In genomic region chr3:102644276-102644940, GRCm38 (mm10) we compare ENCODE assay signal across 19 mouse cellular contexts.
A peak's percentile ranks its signal among the peaks of the same experiment; 100 is the strongest.
DNase-seq lines count a peak whose midpoint lies in the region; ATAC-seq lines count a peak whose summit lies in the region.
"Had no signal": no experiment of that assay in that cellular context is flagged by ENCODE, and none has a peak within 500 bp of the region (broad histone marks: within the 10 kb centered on the region; RNA-seq: fewer than 3 reads in every experiment).

No protein-coding gene starts in this region.

- peak; percentile 86 for ATAC-seq in forebrain, embryonic 15.5 days (replicated peaks)
- no peak for ATAC-seq in forebrain, embryonic 11.5 days (replicated peaks; ENCODE audit: low FRiP score)
- ATAC-seq in embryonic facial prominence, embryonic 14.5 days (ENCODE audit: low read depth), result no peak
- ATAC-seq: liver, postnatal 0 days; midbrain, embryonic 15.5 days had no signal

- H3K9ac ChIP-seq in forebrain, embryonic 15.5 days (replicated peaks), result no peak overlapping the region
- no peak overlapping the region for H3K9ac ChIP-seq in forebrain, embryonic 11.5 days (ENCODE audit: low read length)
- no peak overlapping the region for H3K9ac ChIP-seq in embryonic facial prominence, embryonic 14.5 days (ENCODE audit: low read depth, low read length)
- H3K9ac ChIP-seq: heart, embryonic 12.5 days; limb, embryonic 13.5 days; liver, postnatal 0 days; midbrain, embryonic 15.5 days; neural tube, embryonic 12.5 days had no signal

- no peaks in the 10 kb centered on the region for H3K27me3 ChIP-seq in forebrain, embryonic 15.5 days
- H3K27me3 ChIP-seq in forebrain, embryonic 11.5 days (ENCODE audit: control insufficient read depth, insufficient read depth, low read length), result no peaks in the 10 kb centered on the region
- no peaks in the 10 kb centered on the region for H3K27me3 ChIP-seq in embryonic facial prominence, embryonic 14.5 days (replicated peaks; ENCODE audit: control insufficient read depth, insufficient read depth, low read length)
- H3K27me3 ChIP-seq: limb, embryonic 13.5 days; midbrain, embryonic 15.5 days; neural tube, embryonic 12.5 days had no signal

- 78% methylated on average over 11 of the region's 11 CpGs for WGBS in forebrain, embryonic 15.5 days
- 81% methylated on average over 11 of the region's 11 CpGs for WGBS in forebrain, embryonic 11.5 days
- WGBS in embryonic facial prominence, embryonic 14.5 days, result 46% methylated on average over 11 of the region's 11 CpGs

- H3K4me1 ChIP-seq in forebrain, embryonic 15.5 days, result no peaks in the 10 kb centered on the region
- no peaks in the 10 kb centered on the region for H3K4me1 ChIP-seq in forebrain, embryonic 11.5 days (replicated peaks; ENCODE audit: control insufficient read depth, insufficient read depth, low read length)
- peaks cover 9% of the 10 kb centered on the region for H3K4me1 ChIP-seq in embryonic facial prominence, embryonic 14.5 days (ENCODE audit: control insufficient read depth, insufficient read depth, low read length)
- H3K4me1 ChIP-seq: heart, embryonic 12.5 days; midbrain, embryonic 15.5 days; neural tube, embryonic 12.5 days had no signal

- 0 out of 2 replicates have a peak overlapping the region, but pooled peaks have one; percentile 37 for H3K27ac ChIP-seq in forebrain, embryonic 15.5 days (replicated peaks)
- no peak overlapping the region for H3K27ac ChIP-seq in forebrain, embryonic 11.5 days (ENCODE audit: low read depth, low read length)
- no peak overlapping the region for H3K27ac ChIP-seq in embryonic facial prominence, embryonic 14.5 days (replicated peaks; ENCODE audit: low read depth, low read length)
- H3K27ac ChIP-seq: limb, embryonic 13.5 days; midbrain, embryonic 15.5 days; neural tube, embryonic 12.5 days had no signal

- H3K4me2 ChIP-seq in forebrain, embryonic 15.5 days (replicated peaks), result no peak overlapping the region
- H3K4me2 ChIP-seq in forebrain, embryonic 11.5 days (ENCODE audit: low read depth, low read length, severe bottlenecking), result no peak overlapping the region
- no peak overlapping the region for H3K4me2 ChIP-seq in embryonic facial prominence, embryonic 14.5 days (ENCODE audit: low read depth, low read length)
- H3K4me2 ChIP-seq: heart, embryonic 12.5 days; limb, embryonic 13.5 days; midbrain, embryonic 15.5 days; neural tube, embryonic 12.5 days had no signal

- DNase-seq in forebrain, embryonic 11.5 days (ENCODE audit: low spot score), result no peak
- DNase-seq in brain, adult 2 months (ENCODE audit: low read depth, low spot score), result peak; percentile 65
- DNase-seq in embryonic facial prominence, embryonic 14.5 days (ENCODE audit: low spot score), result peak; percentile 40
- DNase-seq in layer of hippocampus, adult 8-10 months (ENCODE audit: low spot score in 2 of 2), result peak; percentile 60 to 61
- no peak for DNase-seq in thymus, postnatal 0 days (ENCODE audit: low spot score)
- DNase-seq in heart, adult 8-10 months (ENCODE audit: low spot score), result no peak
- no peak for DNase-seq in kidney, postnatal 25 days
- DNase-seq: adrenal gland, adult 8-10 months; B cell, adult 2 months; gastrocnemius, postnatal 14 days; kidney, postnatal 14 days; liver, postnatal 0 days; lung, postnatal 4 days had no signal

- no peaks in the 10 kb centered on the region for H3K9me3 ChIP-seq in forebrain, embryonic 15.5 days
- no peaks in the 10 kb centered on the region for H3K9me3 ChIP-seq in forebrain, embryonic 11.5 days (ENCODE audit: control insufficient read depth, low read length)
- no peaks in the 10 kb centered on the region for H3K9me3 ChIP-seq in embryonic facial prominence, embryonic 14.5 days (ENCODE audit: control insufficient read depth, low read length)
- H3K9me3 ChIP-seq: heart, embryonic 12.5 days; limb, embryonic 13.5 days; midbrain, embryonic 15.5 days; neural tube, embryonic 12.5 days had no signal

- H3K36me3 ChIP-seq in forebrain, embryonic 15.5 days, result no peaks in the 10 kb centered on the region
- H3K36me3 ChIP-seq in forebrain, embryonic 11.5 days (ENCODE audit: control insufficient read depth, insufficient read depth, low read length), result no peaks in the 10 kb centered on the region
- H3K36me3 ChIP-seq in embryonic facial prominence, embryonic 14.5 days (ENCODE audit: control insufficient read depth, insufficient read depth, low read length), result no peaks in the 10 kb centered on the region
- H3K36me3 ChIP-seq: heart, embryonic 12.5 days; limb, embryonic 13.5 days; midbrain, embryonic 15.5 days; neural tube, embryonic 12.5 days had no signal

- H3K4me3 ChIP-seq in forebrain, embryonic 15.5 days, result no peak overlapping the region
- H3K4me3 ChIP-seq in forebrain, embryonic 11.5 days (ENCODE audit: low read depth, low read length), result no peak overlapping the region
- no peak overlapping the region for H3K4me3 ChIP-seq in embryonic facial prominence, embryonic 14.5 days (ENCODE audit: low read depth, low read length)
- H3K4me3 ChIP-seq: erythroblast, embryonic 14.5 days; heart, embryonic 12.5 days; limb, embryonic 13.5 days; midbrain, embryonic 15.5 days; neural tube, embryonic 12.5 days had no signal

Comparison
In these comparisons a context has a peak if more than half of its experiments do, and no peak if none do; other contexts are left out.
1. DNase-seq: peak in brain, adult 2 months (single experiment), embryonic facial prominence, embryonic 14.5 days (single experiment) and layer of hippocampus, adult 8-10 months (2 of 2); none in forebrain, embryonic 11.5 days (single experiment), thymus, postnatal 0 days (single experiment), heart, adult 8-10 months (single experiment) and kidney, postnatal 25 days (0 of 2).